Mouse (Mus musculus): Measurements from ENCODE around the gene Maneal.

GRCm38 (mm10) chr4:124811347-124811975, 50.5 kb downstream of the Maneal start:
- TF ChIP-seq POLR2A (IDR thresholded peaks at IDR 0.05; ENCODE audit: low read depth, low read length) (no peak), CTCF (conservative IDR thresholded peaks at IDR 0.05; ENCODE audit: insufficient read depth, insufficient read length, low read depth, low read length) (no peak)
